Mouse (Mus musculus) left cerebral cortex, postnatal 10 days (tissue): ENCODE measurements around the gene Cnnm2. TPM values are rescaled to one million over a fixed set of nuclear protein-coding genes. Genes with fewer than 3 reads are reported as not detected.

Source experiments
- DNase-seq, 2 experiments: peaks; one replicate each; pipeline ENCODE4 v3.0.0; 2021 to 2022; ENCODE audit warnings: low spot score in 2 of 2, mixed read lengths in 1 of 2; ENCODE audit errors: extremely low spot score in 1 of 2
- intact Hi-C: fragments of 180-260 bp; cut with DNase I; formaldehyde crosslinking; loops from one replicate; pipeline ENCODE4 v1.15.1; 2025
- total RNA-seq, 2 experiments: library from RNA; stranded (reverse); gene quantifications; 2 replicates each; pipeline ENCODE4 v1.2.3; 2021

The Cnnm2 gene
- total RNA-seq, 2 experiments from 2014 or later = 25.8 to 29.4 TPM

GRCm38 (mm10) chr19:46827654-46828165, 66.3 kb downstream of the Cnnm2 start:
- intact Hi-C loops = no loop called here
- DNase-seq = no peak

GRCm38 (mm10) chr19:46828961-46829360, 67.6 kb downstream of the Cnnm2 start:
- intact Hi-C loops = no loop called here
- DNase-seq = no peak

- intact Hi-C loops = no loop called here
- no peak for DNase-seq
Observed at GRCm38 (mm10) chr19:46831381-46831780, 70.0 kb downstream of the Cnnm2 start.

GRCm38 (mm10) chr19:46834301-46834700, 72.9 kb downstream of the Cnnm2 start:
- intact Hi-C loops = no loop called here
- peak in 1 of 2 experiments; percentile 23 for DNase-seq

GRCm38 (mm10) chr19:46835339-46835738, 73.9 kb downstream of the Cnnm2 start:
- intact Hi-C loops = no loop called here
- no peak for DNase-seq

- no peak for DNase-seq
- intact Hi-C loops = no loop called here
Observed at GRCm38 (mm10) chr19:46836085-46836484, 74.7 kb downstream of the Cnnm2 start.

- no peak for DNase-seq
- intact Hi-C loops = no loop called here
Observed at GRCm38 (mm10) chr19:46837290-46838079, 76.1 kb downstream of the Cnnm2 start.

- intact Hi-C loops = no loop called here
- DNase-seq = no peak
Observed at GRCm38 (mm10) chr19:46841016-46841415, 79.6 kb downstream of the Cnnm2 start.

GRCm38 (mm10) chr19:46843030-46843429, 81.6 kb downstream of the Cnnm2 start:
- intact Hi-C loops = no loop called here
- DNase-seq = no peak

GRCm38 (mm10) chr19:46846056-46846455, 84.7 kb downstream of the Cnnm2 start:
- no peak for DNase-seq
- intact Hi-C loops = no loop called here

- intact Hi-C loops = no loop called here
- DNase-seq = no peak
Observed at GRCm38 (mm10) chr19:46846459-46846858, 85.1 kb downstream of the Cnnm2 start.

- intact Hi-C loops = no loop called here
- no peak for DNase-seq
Observed at GRCm38 (mm10) chr19:46848381-46849268, 87.2 kb downstream of the Cnnm2 start.

- DNase-seq = no peak
- intact Hi-C loops = no loop called here
Observed at GRCm38 (mm10) chr19:46849443-46849997, 88.1 kb downstream of the Cnnm2 start.

- DNase-seq = no peak
- intact Hi-C loops = no loop called here
Observed at GRCm38 (mm10) chr19:46856232-46856631, 94.8 kb downstream of the Cnnm2 start.

- intact Hi-C loops = no loop called here
- no peak for DNase-seq
Observed at GRCm38 (mm10) chr19:46856780-46857179, 95.4 kb downstream of the Cnnm2 start.

GRCm38 (mm10) chr19:46857277-46857989, 96.0 kb downstream of the Cnnm2 start:
- intact Hi-C loops = no loop called here
- DNase-seq = no peak

- intact Hi-C loops = no loop called here
- no peak for DNase-seq
Observed at GRCm38 (mm10) chr19:46858200-46858599, 96.8 kb downstream of the Cnnm2 start.

- DNase-seq = no peak
- intact Hi-C loops = no loop called here
Observed at GRCm38 (mm10) chr19:46862556-46862955, 101.2 kb downstream of the Cnnm2 start.
